Mouse (Mus musculus) neural tube, embryonic 15.5 days (tissue): ENCODE measurements at regions not wholly inside any gene's neighbourhood (a gene's known extent, or its start where the extent isn't known, plus 50 kb on each side); places are given as distances from the start of the nearest gene placed in this dataset.
A peak's percentile ranks its signal among the peaks of the same experiment; 100 is the strongest.

ENCODE experiments used
- ATAC-seq: fragments of 200-750 bp; cut with Nextera tagmentation; 2 replicates; pipeline ENCODE4 v1.8.0; 2017; ENCODE audit warnings: mild to moderate bottlenecking, moderate TSS enrichment, moderate library complexity; ENCODE audit not compliant: low FRiP score
- H3K27ac ChIP-seq: fragments of 300-500 bp; sonication (generic); replicated peaks from 2 replicates; pipeline ENCODE4 v1.5.1; 2015; ENCODE audit warnings: mild to moderate bottlenecking, inconsistent platforms
- H3K27me3 ChIP-seq: fragments of 300-500 bp; sonication (generic); replicated peaks from 2 replicates; pipeline ENCODE4 v1.6.1; 2015; ENCODE audit warnings: inconsistent platforms
- H3K36me3 ChIP-seq: fragments of 300-500 bp; sonication (generic); 2 replicates; pipeline ENCODE4 v1.6.1; 2015; ENCODE audit warnings: inconsistent platforms
- H3K4me1 ChIP-seq: fragments of 300-500 bp; sonication (generic); 2 replicates; pipeline ENCODE4 v1.6.1; 2015; ENCODE audit warnings: inconsistent platforms
- H3K4me2 ChIP-seq: fragments of 300-500 bp; sonication (generic); 2 replicates; pipeline ENCODE4 v1.6.1; 2015; ENCODE audit warnings: inconsistent platforms, mild to moderate bottlenecking, moderate library complexity
- H3K4me3 ChIP-seq: fragments of 300-500 bp; sonication (generic); replicated peaks from 2 replicates; pipeline ENCODE4 v1.5.1; 2015; ENCODE audit warnings: mild to moderate bottlenecking, inconsistent platforms
- H3K9ac ChIP-seq: fragments of 300-500 bp; sonication (generic); replicated peaks from 2 replicates; pipeline ENCODE4 v1.6.1; 2015; ENCODE audit warnings: mild to moderate bottlenecking, inconsistent platforms
- H3K9me3 ChIP-seq: fragments of 300-500 bp; sonication (generic); replicated peaks from 2 replicates; pipeline ENCODE4 v1.6.1; 2016; ENCODE audit warnings: inconsistent platforms
- WGBS: fragments of 180-500 bp; shearing (Covaris S2); methylation state at CpG from one replicate; pipeline ENCODE4 v1.1.7; 2015; ENCODE audit warnings: mixed read lengths; 5-methylcytosine and 5-hydroxymethylcytosine counted together

DNA sequence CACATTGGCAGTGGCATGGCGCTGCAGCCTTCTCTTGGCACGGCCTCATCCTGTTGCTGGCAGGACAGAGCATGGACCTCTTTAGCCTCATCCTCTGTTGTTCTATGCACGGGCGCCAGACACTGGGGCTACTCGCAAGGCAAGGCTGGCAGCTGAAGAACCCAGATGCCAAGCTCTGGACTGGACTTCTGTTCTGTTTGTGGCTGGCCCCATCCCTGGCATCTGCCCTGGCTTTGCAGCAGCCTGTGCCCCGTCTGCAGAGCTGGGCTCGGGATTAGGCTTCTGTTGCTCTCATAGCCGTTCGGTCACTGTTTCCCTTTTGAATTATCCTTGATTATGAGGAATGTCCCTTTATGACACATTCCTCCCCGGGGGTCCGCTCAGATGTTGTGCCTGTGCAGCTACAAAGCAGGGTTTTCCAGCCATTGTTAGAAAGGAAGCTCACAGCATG lies 214.6 kb upstream of the Tbc1d5 start:
- no peak overlapping the region for H3K4me3 ChIP-seq
- H3K36me3 ChIP-seq, result no peaks in the 10 kb centered on the region
- no peaks in the 10 kb centered on the region for H3K9me3 ChIP-seq
- H3K4me2 ChIP-seq, result peak overlapping the region; percentile 17; the same call in 1 of the 2 replicates
- H3K27ac ChIP-seq, result no peak overlapping the region
- ATAC-seq, result peak; percentile 70
- no peak overlapping the region for H3K9ac ChIP-seq
- no peaks in the 10 kb centered on the region for H3K27me3 ChIP-seq
- 42% methylated on average over 11 of the region's 11 CpGs for WGBS
- peaks cover 5% of the 10 kb centered on the region; the same call in 1 of the 2 replicates for H3K4me1 ChIP-seq

GRCm38 (mm10) chr17:51391871-51392270 lies 212.7 kb upstream of the Tbc1d5 start:
- 89% methylated on average over 10 of the region's 10 CpGs for WGBS
- Histone ChIP-seq H3K9me3 (no peaks in the 10 kb centered on the region), H3K4me2 (no peak overlapping the region), H3K9ac (no peak overlapping the region), H3K27ac (no peak overlapping the region), H3K4me3 (no peak overlapping the region), H3K27me3 (no peaks in the 10 kb centered on the region), H3K4me1 (peaks cover 5% of the 10 kb centered on the region; the same call in 1 of the 2 replicates), H3K36me3 (no peaks in the 10 kb centered on the region)
- ATAC-seq, result no peak

GRCm38 (mm10) chr17:51382552-51382951 lies 203.4 kb upstream of the Tbc1d5 start:
- H3K4me1 ChIP-seq, result no peaks in the 10 kb centered on the region
- no peak for ATAC-seq

DNA sequence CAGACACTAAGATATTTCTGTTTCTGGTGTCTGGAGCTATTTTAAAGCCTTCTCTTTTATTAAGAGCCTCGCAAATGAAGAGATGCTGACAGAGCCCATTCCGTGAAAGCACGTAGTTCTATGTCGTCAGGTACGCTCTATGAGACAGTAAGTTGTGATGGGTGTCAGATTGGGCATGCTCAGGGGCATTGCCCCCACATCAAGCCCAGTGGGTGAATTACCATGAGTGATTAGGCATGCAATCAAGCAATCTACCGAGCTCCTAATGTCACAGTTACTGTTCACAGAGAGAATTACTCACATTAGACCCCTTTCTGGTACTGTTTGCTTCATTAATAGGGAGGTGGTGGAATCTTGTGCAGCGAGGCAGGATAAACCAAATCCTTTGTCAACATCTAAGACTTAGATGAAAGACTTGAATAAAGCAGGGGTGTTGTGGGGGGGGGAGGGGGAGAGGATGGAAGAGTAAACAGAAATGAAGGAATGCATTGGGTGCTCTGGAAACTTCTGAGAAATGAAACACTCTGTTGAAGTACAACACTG lies 192.9 kb upstream of the Tbc1d5 start:
- no peaks in the 10 kb centered on the region for H3K36me3 ChIP-seq
- no peak overlapping the region for H3K4me2 ChIP-seq
- H3K4me3 ChIP-seq, result no peak overlapping the region
- no peak overlapping the region for H3K9ac ChIP-seq
- no peaks in the 10 kb centered on the region for H3K27me3 ChIP-seq
- no peak for ATAC-seq
- peaks cover 3% of the 10 kb centered on the region; the same call in 1 of the 2 replicates for H3K4me1 ChIP-seq
- H3K27ac ChIP-seq, result no peak overlapping the region
- WGBS, result 45% methylated on average over 7 of the region's 7 CpGs
- no peaks in the 10 kb centered on the region for H3K9me3 ChIP-seq

More at GRCm38 (mm10) chr17:51382552-51382951, 203.4 kb upstream of the Tbc1d5 start:
- H3K9ac ChIP-seq, result no peak overlapping the region
- no peak overlapping the region for H3K27ac ChIP-seq
- WGBS, result 79% methylated on average over 6 of the region's 6 CpGs
- H3K36me3 ChIP-seq, result no peaks in the 10 kb centered on the region
- H3K4me3 ChIP-seq, result no peak overlapping the region
- no peaks in the 10 kb centered on the region for H3K27me3 ChIP-seq
- no peak overlapping the region for H3K4me2 ChIP-seq
- H3K9me3 ChIP-seq, result no peaks in the 10 kb centered on the region

GRCm38 (mm10) chr17:51370990-51371389 lies 191.8 kb upstream of the Tbc1d5 start:
- ATAC-seq, result no peak
- H3K4me2 ChIP-seq, result no peak overlapping the region
- WGBS, result 78% methylated on average over 7 of the region's 7 CpGs

DNA sequence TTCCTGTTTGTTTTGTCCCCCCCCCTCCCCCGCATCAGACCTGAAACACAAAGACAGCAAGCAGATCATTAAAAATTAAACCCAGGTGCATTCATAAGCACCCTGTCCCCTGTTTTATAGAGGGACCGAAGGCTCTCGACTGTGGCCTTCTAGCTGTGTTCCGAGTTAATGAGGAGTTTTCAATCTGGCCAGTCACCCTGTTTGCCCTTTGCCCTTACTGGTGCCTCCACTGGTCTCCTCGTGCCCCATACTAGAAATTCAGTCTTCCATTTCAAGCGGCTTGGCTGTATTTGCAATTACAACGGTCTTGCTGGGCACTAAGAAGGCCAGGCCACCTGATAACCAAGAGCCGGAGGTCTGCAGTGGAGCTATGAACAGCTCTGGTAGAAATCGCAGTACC lies 190.9 kb upstream of the Tbc1d5 start:
- no peaks in the 10 kb centered on the region for H3K27me3 ChIP-seq
- no peak overlapping the region for H3K4me3 ChIP-seq
- peaks cover 3% of the 10 kb centered on the region; the same call in 1 of the 2 replicates for H3K4me1 ChIP-seq
- no peak overlapping the region for H3K9ac ChIP-seq
- no peaks in the 10 kb centered on the region for H3K36me3 ChIP-seq
- WGBS, result 73% methylated on average over 9 of the region's 9 CpGs
- no peak overlapping the region for H3K4me2 ChIP-seq
- no peaks in the 10 kb centered on the region for H3K9me3 ChIP-seq
- ATAC-seq, result no peak
- H3K27ac ChIP-seq, result no peak overlapping the region

More at GRCm38 (mm10) chr17:51370990-51371389, 191.8 kb upstream of the Tbc1d5 start:
- Histone ChIP-seq H3K4me3 (no peak overlapping the region), H3K27ac (no peak overlapping the region), H3K36me3 (no peaks in the 10 kb centered on the region), H3K9ac (no peak overlapping the region), H3K27me3 (no peaks in the 10 kb centered on the region), H3K9me3 (no peaks in the 10 kb centered on the region), H3K4me1 (peaks cover 3% of the 10 kb centered on the region; the same call in 1 of the 2 replicates)

- Histone ChIP-seq H3K36me3 (no peaks in the 10 kb centered on the region), H3K9ac (no peak overlapping the region), H3K27ac (no peak overlapping the region), H3K4me2 (no peak overlapping the region), H3K27me3 (no peaks in the 10 kb centered on the region), H3K9me3 (no peaks in the 10 kb centered on the region), H3K4me1 (0 out of 2 replicates have a peak, but pooled peaks cover 6% of the 10 kb centered on the region), H3K4me3 (no peak overlapping the region)
- ATAC-seq, result no peak
- 89% methylated on average over 7 of the region's 7 CpGs for WGBS
Observed at GRCm38 (mm10) chr17:51362801-51363200, 183.6 kb upstream of the Tbc1d5 start.

GRCm38 (mm10) chr17:51362271-51362670 lies 183.1 kb upstream of the Tbc1d5 start:
- Histone ChIP-seq H3K9ac (no peak overlapping the region), H3K27ac (no peak overlapping the region), H3K9me3 (no peaks in the 10 kb centered on the region), H3K27me3 (no peaks in the 10 kb centered on the region), H3K4me1 (0 out of 2 replicates have a peak, but pooled peaks cover 6% of the 10 kb centered on the region), H3K4me2 (no peak overlapping the region), H3K4me3 (no peak overlapping the region), H3K36me3 (no peaks in the 10 kb centered on the region)
- ATAC-seq, result no peak
- 94% methylated on average over 12 of the region's 12 CpGs for WGBS

- no peak overlapping the region for H3K4me3 ChIP-seq
- H3K4me2 ChIP-seq, result no peak overlapping the region
Observed at GRCm38 (mm10) chr17:51358362-51358739, 179.2 kb upstream of the Tbc1d5 start.

DNA sequence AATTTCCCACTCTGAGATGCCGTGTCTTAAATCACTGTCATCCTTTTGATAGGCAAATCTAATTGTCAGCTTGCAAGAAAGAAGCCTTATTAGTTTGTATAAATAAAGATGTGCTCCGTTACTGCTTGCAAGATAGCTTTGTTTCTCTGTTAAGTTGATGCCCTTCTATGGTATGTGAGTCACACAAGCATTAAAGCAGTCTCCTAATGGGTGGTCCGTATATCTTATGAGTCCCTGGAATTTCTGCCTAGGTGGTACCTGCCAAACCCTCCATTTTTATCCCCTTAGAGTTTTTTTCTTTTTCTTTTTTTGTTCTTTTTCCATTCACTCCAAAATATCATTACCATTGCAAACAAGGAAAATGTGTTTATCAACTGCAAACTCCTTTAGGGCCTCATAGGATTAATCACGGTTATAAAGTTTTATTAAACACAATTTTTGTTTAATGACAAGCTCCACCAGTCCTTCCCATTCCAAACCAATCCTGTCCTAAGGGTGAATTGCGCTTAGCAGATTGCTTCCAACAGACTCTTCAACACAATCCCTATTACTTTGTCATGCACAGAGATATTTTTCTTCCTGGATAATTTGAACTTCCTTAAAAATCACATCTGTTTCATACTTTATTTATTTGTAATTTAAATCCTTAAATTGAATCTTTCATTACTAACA lies 178.7 kb upstream of the Tbc1d5 start:
- Histone ChIP-seq H3K4me3 (no peak overlapping the region), H3K36me3 (no peaks in the 10 kb centered on the region), H3K9ac (no peak overlapping the region), H3K27me3 (no peaks in the 10 kb centered on the region), H3K4me2 (no peak overlapping the region), H3K4me1 (0 out of 2 replicates have a peak, but pooled peaks cover 10% of the 10 kb centered on the region), H3K9me3 (no peaks in the 10 kb centered on the region), H3K27ac (no peak overlapping the region)
- WGBS, result 41% methylated on average over 5 of the region's 5 CpGs
- no peak for ATAC-seq

More at GRCm38 (mm10) chr17:51358362-51358739, 179.2 kb upstream of the Tbc1d5 start:
- Histone ChIP-seq H3K36me3 (no peaks in the 10 kb centered on the region), H3K27ac (peak overlapping the region; percentile 9; the same call in 1 of the 2 replicates), H3K4me1 (0 out of 2 replicates have a peak, but pooled peaks cover 10% of the 10 kb centered on the region), H3K9me3 (no peaks in the 10 kb centered on the region), H3K9ac (no peak overlapping the region), H3K27me3 (no peaks in the 10 kb centered on the region)
- 15% methylated on average over 4 of the region's 4 CpGs for WGBS
- peak; percentile 58; the same call in 1 of the 2 replicates for ATAC-seq

GRCm38 (mm10) chr17:51356447-51356846 lies 177.3 kb upstream of the Tbc1d5 start:
- 55% methylated on average over 8 of the region's 8 CpGs for WGBS
- Histone ChIP-seq H3K4me3 (no peak overlapping the region), H3K36me3 (no peaks in the 10 kb centered on the region), H3K27ac (no peak overlapping the region), H3K9ac (no peak overlapping the region), H3K27me3 (no peaks in the 10 kb centered on the region), H3K9me3 (no peaks in the 10 kb centered on the region), H3K4me1 (0 out of 2 replicates have a peak, but pooled peaks cover 10% of the 10 kb centered on the region), H3K4me2 (no peak overlapping the region)
- peak; percentile 61; the same call in 1 of the 2 replicates for ATAC-seq

DNA sequence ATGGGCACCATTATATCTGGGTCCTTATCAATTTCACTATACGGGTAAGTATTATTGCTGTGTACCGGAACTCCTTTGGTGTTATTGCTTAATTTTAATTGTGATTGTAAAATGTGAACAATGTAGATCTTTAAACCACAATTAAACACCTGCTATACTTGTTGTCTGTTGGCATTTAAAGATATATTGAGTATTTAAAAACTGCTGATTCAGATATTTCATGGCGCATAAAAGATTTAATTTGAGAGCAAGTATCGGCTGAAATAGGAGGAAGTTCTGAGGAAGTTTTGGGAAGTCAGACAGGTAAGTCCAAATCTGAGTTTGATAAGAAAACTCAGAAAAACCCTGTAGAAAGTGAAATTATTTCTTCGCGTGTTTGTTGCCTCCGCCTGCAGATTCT lies 142.7 kb upstream of the Tbc1d5 start:
- no peak overlapping the region for H3K4me3 ChIP-seq
- 0 out of 2 replicates have a peak overlapping the region, but pooled peaks have one; percentile 5 for H3K4me2 ChIP-seq
- H3K27me3 ChIP-seq, result no peaks in the 10 kb centered on the region
- no peak overlapping the region for H3K27ac ChIP-seq
- no peak for ATAC-seq
- no peaks in the 10 kb centered on the region for H3K36me3 ChIP-seq
- H3K9ac ChIP-seq, result no peak overlapping the region
- H3K4me1 ChIP-seq, result peaks cover 4% of the 10 kb centered on the region; the same call in 1 of the 2 replicates
- 61% methylated on average over 7 of the region's 7 CpGs for WGBS
- no peaks in the 10 kb centered on the region for H3K9me3 ChIP-seq
